Mouse (Mus musculus) c-Kit-negative CD71-positive TER-119-positive erythroid progenitor cells, embryonic 14.5 days (primary cell): ENCODE results near the gene Gm13178.

Experiments
- DNase-seq: peaks from one replicate; pipeline ENCODE4 v3.0.0-alpha.2; 2013; ENCODE audit warnings: low read depth, low spot score

Gm13178 gene

DNA sequence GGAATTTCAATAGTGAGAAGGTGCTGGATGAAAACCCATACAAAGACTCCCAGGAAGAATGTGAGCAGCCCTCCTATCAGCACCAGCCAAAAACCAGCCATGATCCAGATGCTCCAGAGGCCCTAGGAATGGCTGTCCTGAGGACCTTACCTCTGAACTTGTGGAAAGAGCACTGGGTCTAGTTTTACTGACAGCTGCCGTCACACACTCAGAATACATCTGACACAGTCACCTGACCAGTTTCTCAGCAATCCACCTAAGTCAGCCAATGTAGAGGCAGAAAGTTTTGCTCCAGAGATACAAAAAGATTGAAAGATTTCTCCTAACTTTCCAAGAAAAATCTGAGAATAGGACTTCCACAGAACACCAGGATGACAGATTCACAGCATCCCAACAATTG is at the start of gene Gm13178:
Gene Gm13178 (minus strand): TSS at position 101 of the 400 bp plus-strand sequence.
- no peak for DNase-seq

DNA sequence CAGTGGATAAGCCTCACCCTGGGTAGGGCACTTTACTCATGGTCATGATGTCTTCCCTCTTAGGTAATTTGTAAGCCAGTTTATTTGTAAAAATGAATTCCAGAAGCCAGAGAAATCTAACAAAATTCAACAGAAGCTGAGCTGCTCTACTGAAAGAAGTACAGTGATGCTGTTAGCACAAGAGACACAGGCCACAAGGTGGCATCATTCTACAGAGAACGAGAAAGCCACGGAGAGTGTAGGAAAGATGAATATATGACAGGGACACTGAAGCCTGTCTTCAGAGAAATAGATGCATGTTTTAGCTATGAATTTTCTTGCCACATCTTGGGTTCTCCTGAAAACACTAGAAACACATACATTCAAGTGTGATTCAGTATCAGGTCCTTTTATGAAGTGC is 44.5 kb upstream of the Gm13178 start:
- no peak for DNase-seq

GRCm38 (mm10) chr4:144749139-144749538 is 27.9 kb upstream of the Gm13178 start:
- DNase-seq = no peak

DNA sequence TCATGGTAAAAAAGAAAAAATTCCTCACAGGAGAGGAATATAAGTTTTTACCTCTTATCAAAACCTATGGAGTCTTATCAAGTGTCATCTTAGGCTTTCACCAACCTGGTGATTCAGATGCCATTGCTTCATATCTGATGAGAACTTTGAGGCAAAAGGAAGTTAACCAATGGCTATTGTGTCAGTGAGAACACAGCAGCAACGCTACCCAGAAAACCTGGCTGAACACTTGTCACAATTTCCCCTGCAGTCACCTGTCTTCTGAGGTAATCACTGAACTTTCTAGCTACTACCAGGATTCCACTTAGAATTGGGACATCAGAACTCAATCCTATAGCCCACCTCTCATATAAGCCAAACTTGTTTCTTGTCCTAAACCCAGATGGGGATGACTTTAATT is 1.5 kb downstream of the Gm13178 start:
- DNase-seq = no peak

- DNase-seq = no peak
These were observed 2.9 kb downstream of the Gm13178 start for GRCm38 (mm10) chr4:144718288-144718687.

DNA sequence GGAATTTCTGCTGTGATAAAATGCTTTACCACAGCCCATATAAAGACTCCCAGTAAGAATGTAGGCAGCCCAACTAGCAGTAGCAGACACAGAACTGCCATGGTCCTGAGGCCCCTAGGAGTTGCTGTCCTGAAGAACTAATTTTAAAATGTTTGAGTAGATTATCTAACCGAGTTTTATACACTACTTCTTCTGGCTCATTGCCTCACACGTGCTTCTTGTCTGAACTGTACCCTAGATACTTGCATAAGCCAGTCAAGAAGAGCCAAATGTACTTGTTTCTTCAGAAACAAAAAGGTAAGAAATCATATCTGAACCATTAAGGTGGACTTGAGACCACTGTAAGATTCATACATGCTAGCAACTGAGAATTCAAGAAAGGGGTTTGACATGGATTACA is 34.9 kb downstream of the Gm13178 start, which contains the start of gene Gm436:
Gene Gm436 (minus strand): TSS at position 101 of the 400 bp plus-strand sequence.
- no peak for DNase-seq
